Mouse (Mus musculus) limb, embryonic 10.5 days (tissue): Measurements from ENCODE around the gene Stard5. TPM values are rescaled to one million over a fixed set of nuclear protein-coding genes. Genes with fewer than 3 reads are reported as not detected.

Experiments
- DNase-seq: peaks from one replicate; pipeline ENCODE4 v3.0.0-alpha.2; 2017; ENCODE audit warnings: low spot score
- H3K27ac ChIP-seq: fragments of 300-500 bp; sonication (generic); 2 replicates; pipeline ENCODE4 v1.5.1; 2016; ENCODE audit warnings: mild to moderate bottlenecking
- H3K27me3 ChIP-seq: fragments of 300-500 bp; sonication (generic); 2 replicates; pipeline ENCODE4 v1.6.1; 2016; ENCODE audit warnings: low read depth, mild to moderate bottlenecking; ENCODE audit not compliant: poor library complexity, severe bottlenecking
- H3K36me3 ChIP-seq: fragments of 300-500 bp; sonication (generic); 2 replicates; pipeline ENCODE4 v1.6.1; 2016; ENCODE audit warnings: mild to moderate bottlenecking, moderate library complexity
- H3K4me1 ChIP-seq: fragments of 300-500 bp; sonication (generic); 2 replicates; pipeline ENCODE4 v1.6.1; 2016
- H3K4me3 ChIP-seq: fragments of 300-500 bp; sonication (generic); 2 replicates; pipeline ENCODE4 v1.5.1; 2016; ENCODE audit warnings: mild to moderate bottlenecking, moderate library complexity
- H3K9me3 ChIP-seq: fragments of 300-500 bp; sonication (generic); replicated peaks from 2 replicates; pipeline ENCODE4 v1.6.1; 2016; ENCODE audit warnings: mild to moderate bottlenecking
- WGBS: fragments of 180-500 bp; shearing (Covaris S2); methylation state at CpG from one replicate; pipeline ENCODE4 v1.1.7; 2016; 5-methylcytosine and 5-hydroxymethylcytosine counted together
- polyA plus RNA-seq: library from polyadenylated mRNA; unstranded; fragments of >200 nt; fragmentation: Nextera tagmentation; extraction: Ambion mirVana; gene quantifications from 2 replicates; pipeline ENCODE4 v1.2.1, GENCODE M21; 2016

Stard5 gene
- polyA plus RNA-seq, 1 experiment from 2014 or later, result 18.1 TPM

DNA sequence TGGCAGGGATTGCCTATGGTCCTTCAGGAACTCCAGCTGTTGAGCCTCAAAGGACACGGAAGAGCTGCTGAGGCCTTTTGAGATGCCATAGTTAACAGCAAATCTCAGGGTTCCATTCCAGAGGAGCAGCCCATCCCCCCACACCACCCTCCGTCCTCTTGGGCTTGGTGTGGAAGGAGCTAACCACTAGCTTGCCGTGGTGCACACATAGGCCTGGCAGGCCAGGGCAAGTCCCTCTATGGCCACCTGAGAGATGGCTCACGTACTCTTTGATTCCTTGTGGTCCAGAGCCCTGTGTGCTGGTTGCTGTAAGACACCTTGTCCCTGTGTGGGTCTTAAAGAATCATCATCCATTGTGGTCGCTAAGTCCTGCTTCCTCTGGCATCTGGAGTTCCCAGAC, 8.8 kb downstream of the Stard5 start:
- whole genome bisulfite sequencing, result 92% methylated on average over 5 of the region's 5 CpGs
- H3K27ac ChIP-seq, result no peak overlapping the region
- H3K36me3 ChIP-seq, result peaks cover 51% of the 10 kb centered on the region
- no peaks in the 10 kb centered on the region for H3K4me1 ChIP-seq
- DNase-seq, result no peak
- H3K27me3 ChIP-seq, result no peaks in the 10 kb centered on the region
- no peak overlapping the region for H3K4me3 ChIP-seq
- H3K9me3 ChIP-seq, result no peaks in the 10 kb centered on the region

GRCm38 (mm10) chr7:83641163-83641562, 9.4 kb downstream of the Stard5 start:
- H3K27ac ChIP-seq, result no peak overlapping the region
- peaks cover 51% of the 10 kb centered on the region for H3K36me3 ChIP-seq
- no peaks in the 10 kb centered on the region for H3K27me3 ChIP-seq
- no peaks in the 10 kb centered on the region for H3K9me3 ChIP-seq
- no peak overlapping the region for H3K4me3 ChIP-seq
- DNase-seq, result no peak
- 84% methylated on average over 2 of the region's 2 CpGs for WGBS
- no peaks in the 10 kb centered on the region for H3K4me1 ChIP-seq

GRCm38 (mm10) chr7:83643581-83643980, 11.8 kb downstream of the Stard5 start:
- no peaks in the 10 kb centered on the region for H3K9me3 ChIP-seq
- WGBS, result 90% methylated on average over 6 of the region's 6 CpGs
- H3K36me3 ChIP-seq, result peaks cover 29% of the 10 kb centered on the region
- no peaks in the 10 kb centered on the region for H3K27me3 ChIP-seq
- H3K4me1 ChIP-seq, result no peaks in the 10 kb centered on the region
- no peak for DNase-seq
- H3K27ac ChIP-seq, result no peak overlapping the region
- no peak overlapping the region for H3K4me3 ChIP-seq

GRCm38 (mm10) chr7:83644761-83645160, 13.0 kb downstream of the Stard5 start:
- DNase-seq, result no peak
- 89% methylated on average over 2 of the region's 2 CpGs for WGBS
- no peaks in the 10 kb centered on the region for H3K9me3 ChIP-seq
- H3K36me3 ChIP-seq, result peaks cover 19% of the 10 kb centered on the region
- no peaks in the 10 kb centered on the region for H3K27me3 ChIP-seq
- no peaks in the 10 kb centered on the region for H3K4me1 ChIP-seq
- no peak overlapping the region for H3K27ac ChIP-seq
- H3K4me3 ChIP-seq, result no peak overlapping the region

- no peaks in the 10 kb centered on the region for H3K27me3 ChIP-seq
- H3K36me3 ChIP-seq, result peaks cover 12% of the 10 kb centered on the region
- H3K4me3 ChIP-seq, result no peak overlapping the region
- H3K9me3 ChIP-seq, result no peaks in the 10 kb centered on the region
- WGBS, result 92% methylated on average over 5 of the region's 5 CpGs
- no peaks in the 10 kb centered on the region for H3K4me1 ChIP-seq
- DNase-seq, result no peak
- no peak overlapping the region for H3K27ac ChIP-seq
These were observed 13.7 kb downstream of the Stard5 start for GRCm38 (mm10) chr7:83645476-83645875.

DNA sequence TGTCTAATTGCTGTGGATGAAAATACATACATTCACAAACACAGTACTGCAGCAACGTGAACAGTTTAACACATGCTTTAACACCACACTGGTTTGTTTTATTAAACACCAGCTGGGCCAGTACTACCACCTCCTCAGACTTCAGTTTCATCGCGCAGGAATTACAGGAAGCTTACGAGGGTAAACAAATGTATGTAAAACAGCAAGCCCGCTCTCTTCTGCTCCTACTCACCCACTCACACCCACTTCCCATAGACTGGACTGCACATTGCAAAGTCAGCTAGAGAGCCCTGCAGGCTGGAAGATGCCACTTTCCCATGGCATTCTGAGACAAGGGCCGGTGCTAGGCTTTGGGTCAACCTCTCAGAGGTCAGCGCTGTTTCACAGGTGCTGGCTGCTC, 17.0 kb downstream of the Stard5 start:
- Histone ChIP-seq H3K4me3 (no peak overlapping the region), H3K4me1 (no peaks in the 10 kb centered on the region), H3K9me3 (no peaks in the 10 kb centered on the region), H3K36me3 (peaks cover 2% of the 10 kb centered on the region; the same call in 1 of the 2 replicates), H3K27me3 (no peaks in the 10 kb centered on the region), H3K27ac (no peak overlapping the region)
- 90% methylated on average over 7 of the region's 7 CpGs for WGBS
- no peak for DNase-seq

DNA sequence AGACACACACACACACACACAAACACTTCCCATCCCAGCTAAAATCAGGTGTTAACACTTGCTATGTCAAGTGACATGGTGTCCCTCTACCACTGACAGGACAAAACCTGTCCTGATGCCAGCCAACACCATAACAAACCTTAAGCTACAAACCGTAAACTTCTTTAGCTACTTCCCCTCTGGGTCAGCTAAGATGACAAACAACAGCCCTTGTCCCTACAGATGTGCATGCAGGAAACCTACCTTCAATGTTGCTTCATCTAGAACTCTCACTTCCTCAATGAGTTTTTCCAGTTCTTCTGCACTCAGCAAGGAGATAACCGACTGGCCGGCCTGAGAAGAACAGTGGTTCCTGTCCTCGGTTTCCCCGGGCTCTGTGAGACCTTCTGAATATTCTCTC, 18.9 kb downstream of the Stard5 start:
- DNase-seq, result no peak
- 90% methylated on average over 5 of the region's 5 CpGs for WGBS
- H3K27me3 ChIP-seq, result no peaks in the 10 kb centered on the region
- no peak overlapping the region for H3K4me3 ChIP-seq
- no peaks in the 10 kb centered on the region for H3K9me3 ChIP-seq
- H3K36me3 ChIP-seq, result no peaks in the 10 kb centered on the region
- H3K4me1 ChIP-seq, result peaks cover 5% of the 10 kb centered on the region
- no peak overlapping the region for H3K27ac ChIP-seq

- Histone ChIP-seq H3K4me1 (peaks cover 5% of the 10 kb centered on the region), H3K27ac (no peak overlapping the region), H3K9me3 (no peaks in the 10 kb centered on the region), H3K4me3 (no peak overlapping the region), H3K27me3 (no peaks in the 10 kb centered on the region), H3K36me3 (no peaks in the 10 kb centered on the region)
- whole genome bisulfite sequencing, result 76% methylated on average over 5 of the region's 5 CpGs
- DNase-seq, result no peak
These were observed 20.7 kb downstream of the Stard5 start for GRCm38 (mm10) chr7:83652498-83652897.

GRCm38 (mm10) chr7:83653605-83654051, 21.9 kb downstream of the Stard5 start:
- Histone ChIP-seq H3K36me3 (no peaks in the 10 kb centered on the region), H3K4me3 (no peak overlapping the region), H3K27ac (no peak overlapping the region), H3K27me3 (no peaks in the 10 kb centered on the region), H3K4me1 (peaks cover 5% of the 10 kb centered on the region), H3K9me3 (no peaks in the 10 kb centered on the region)
- WGBS, result 80% methylated on average over 2 of the region's 2 CpGs
- DNase-seq, result no peak

DNA sequence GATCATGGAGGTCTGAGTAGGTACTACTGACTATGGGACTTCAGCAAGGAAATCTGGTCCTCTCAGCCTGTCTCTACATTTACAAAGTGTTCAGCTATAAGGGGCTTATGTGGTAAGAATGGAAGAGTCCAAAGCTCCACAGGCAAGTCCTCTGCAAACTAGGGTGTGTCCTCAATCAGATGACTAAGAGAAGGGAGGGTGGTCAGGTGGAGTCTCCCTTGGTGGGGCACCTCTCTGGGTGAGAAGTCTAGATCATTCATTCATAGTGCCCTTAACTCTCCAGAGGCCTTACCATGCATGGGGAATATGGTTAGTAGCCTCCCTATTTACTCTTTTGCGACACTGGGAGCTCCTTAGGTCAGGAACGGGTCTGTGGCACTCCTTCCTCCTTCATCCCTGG, 22.4 kb downstream of the Stard5 start:
- Histone ChIP-seq H3K36me3 (no peaks in the 10 kb centered on the region), H3K27ac (no peak overlapping the region), H3K27me3 (no peaks in the 10 kb centered on the region), H3K4me3 (no peak overlapping the region), H3K4me1 (peaks cover 5% of the 10 kb centered on the region), H3K9me3 (no peaks in the 10 kb centered on the region)
- 86% methylated on average over 2 of the region's 2 CpGs for WGBS
- DNase-seq, result no peak

DNA sequence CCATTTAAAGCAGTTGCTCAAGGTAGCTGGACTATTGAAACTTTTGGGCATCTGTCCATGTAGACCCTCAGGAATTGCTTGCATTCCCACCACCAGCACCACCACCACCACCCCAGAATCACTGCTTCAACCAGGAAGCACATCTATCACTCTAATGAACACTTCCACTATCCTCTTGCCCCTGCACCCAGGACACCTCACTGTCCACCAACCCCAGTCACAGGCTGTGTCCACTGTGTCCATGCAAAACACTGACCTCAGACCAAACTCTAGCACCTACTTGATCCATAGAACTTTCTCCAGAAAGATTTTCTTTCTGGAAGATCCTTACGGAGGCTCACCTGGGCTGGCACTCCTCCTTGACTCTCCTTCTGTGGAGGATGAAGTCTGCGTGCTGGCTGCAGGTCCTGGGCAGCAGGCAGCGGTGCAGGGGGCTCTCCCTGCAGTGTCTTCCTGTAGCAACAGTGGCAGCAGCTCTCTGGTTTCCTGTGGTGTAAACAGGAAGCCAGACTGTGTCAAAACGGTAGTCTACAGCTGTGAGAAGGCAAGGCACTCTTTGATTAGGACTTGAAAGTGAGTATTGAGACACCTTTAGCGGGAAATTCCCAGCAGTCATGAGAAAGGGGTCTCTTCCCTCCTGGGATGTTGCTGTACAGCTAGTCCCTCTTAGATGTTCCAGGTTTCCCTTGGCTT, 23.3 kb downstream of the Stard5 start:
- DNase-seq, result no peak
- 53% methylated on average over 5 of the region's 5 CpGs for WGBS

GRCm38 (mm10) chr7:83658716-83659115, 27.0 kb downstream of the Stard5 start:
- Histone ChIP-seq H3K27me3 (no peaks in the 10 kb centered on the region), H3K36me3 (no peaks in the 10 kb centered on the region), H3K27ac (no peak overlapping the region), H3K4me3 (no peak overlapping the region), H3K9me3 (no peaks in the 10 kb centered on the region), H3K4me1 (peaks cover 5% of the 10 kb centered on the region)
- DNase-seq, result no peak
- WGBS, result 89% methylated on average over 1 of the region's 1 CpGs

More for the DNA sequence above, 23.3 kb downstream of the Stard5 start:
- Histone ChIP-seq H3K27ac (peak overlapping the region; percentile 40; the same call in 1 of the 2 replicates), H3K9me3 (no peaks in the 10 kb centered on the region), H3K4me3 (no peak overlapping the region), H3K4me1 (peaks cover 5% of the 10 kb centered on the region), H3K27me3 (no peaks in the 10 kb centered on the region), H3K36me3 (no peaks in the 10 kb centered on the region)

DNA sequence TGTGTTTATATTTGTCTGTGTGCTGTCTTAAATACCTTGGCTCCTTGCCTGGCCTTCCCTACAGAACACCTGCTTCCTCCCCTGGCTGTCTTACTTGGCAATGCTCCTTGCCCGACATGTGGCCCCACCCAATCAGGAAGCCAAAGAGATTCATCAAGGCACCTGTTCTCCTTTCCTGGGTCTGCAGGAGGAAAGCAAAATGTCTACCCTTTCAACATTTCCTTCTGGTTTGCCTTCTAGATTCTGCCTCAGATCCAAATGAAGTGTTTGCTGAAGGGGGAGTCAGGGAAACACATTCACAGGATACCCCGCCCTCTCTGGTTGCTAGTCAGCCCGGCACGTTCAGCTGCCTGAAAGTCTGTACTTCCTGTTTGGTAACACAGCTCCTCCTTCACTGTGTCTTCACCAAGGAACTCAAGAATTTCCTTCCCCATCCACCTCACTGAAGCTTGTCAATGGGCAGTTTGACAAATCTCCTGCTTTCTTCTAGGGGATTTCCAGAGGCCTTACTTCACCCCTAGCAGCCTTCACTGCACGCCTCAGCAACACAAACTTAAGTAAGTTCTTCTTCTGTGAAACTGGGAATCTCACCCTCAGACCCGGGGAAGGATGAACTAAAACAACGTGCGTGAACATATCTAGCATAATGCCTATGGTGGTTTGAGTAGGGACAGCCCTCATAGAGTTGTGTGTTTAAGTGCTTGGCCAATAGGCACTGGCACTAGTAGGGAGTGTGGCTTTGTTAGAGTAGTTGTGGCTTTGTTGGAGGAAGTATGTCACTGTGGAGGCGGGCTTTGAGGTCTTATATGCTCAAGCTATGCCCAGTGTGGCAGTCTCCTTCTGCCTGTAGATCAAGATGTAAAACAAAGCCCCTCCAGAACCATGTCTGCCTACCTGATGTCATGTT, 27.7 kb downstream of the Stard5 start:
- Histone ChIP-seq H3K4me3 (no peak overlapping the region), H3K27me3 (no peaks in the 10 kb centered on the region), H3K4me1 (peaks cover 5% of the 10 kb centered on the region), H3K36me3 (no peaks in the 10 kb centered on the region), H3K27ac (no peak overlapping the region), H3K9me3 (no peaks in the 10 kb centered on the region)
- DNase-seq, result no peak
- WGBS, result 85% methylated on average over 9 of the region's 9 CpGs
